Mouse (Mus musculus) hindbrain, postnatal 0 days (tissue): ENCODE measurements around the gene Ccdc141. TPM values are rescaled to one million over a fixed set of nuclear protein-coding genes. Genes with fewer than 3 reads are reported as not detected.
A peak's percentile ranks its signal among the peaks of the same experiment; 100 is the strongest.

Experiments
- ATAC-seq: fragments of 200-750 bp; cut with Nextera tagmentation; 2 replicates; pipeline ENCODE4 v1.8.0; 2017; ENCODE audit warnings: mild to moderate bottlenecking, moderate TSS enrichment, moderate library complexity
- DNase-seq: peaks from one replicate; pipeline ENCODE4 v3.0.0-alpha.2; 2015; ENCODE audit warnings: low spot score
- H3K27ac ChIP-seq: fragments of 300-500 bp; sonication (generic); 2 replicates; pipeline ENCODE4 v1.5.1; 2014; ENCODE audit warnings: mild to moderate bottlenecking
- H3K27me3 ChIP-seq: fragments of 300-500 bp; sonication (generic); 2 replicates; pipeline ENCODE4 v1.6.1; 2014; ENCODE audit warnings: low read length, mixed read lengths; ENCODE audit not compliant: insufficient read depth
- H3K36me3 ChIP-seq: fragments of 300-500 bp; sonication (generic); 2 replicates; pipeline ENCODE4 v1.6.1; 2014; ENCODE audit warnings: low read length, mixed read lengths; ENCODE audit not compliant: insufficient read depth
- H3K4me1 ChIP-seq: fragments of 300-500 bp; sonication (generic); 2 replicates; pipeline ENCODE4 v1.6.1; 2014; ENCODE audit warnings: antibody characterized with exemption, low read length, mixed read lengths; ENCODE audit not compliant: insufficient read depth
- H3K4me2 ChIP-seq: fragments of 300-500 bp; sonication (generic); 2 replicates; pipeline ENCODE4 v1.6.1; 2014; ENCODE audit warnings: low read depth, mild to moderate bottlenecking, low read length, moderate library complexity, mixed read lengths
- H3K4me3 ChIP-seq: fragments of 300-500 bp; sonication (generic); 2 replicates; pipeline ENCODE4 v1.5.1; 2014; ENCODE audit warnings: low read length
- H3K9ac ChIP-seq: fragments of 300-500 bp; sonication (generic); replicated peaks from 2 replicates; pipeline ENCODE4 v1.6.1; 2014; ENCODE audit warnings: mild to moderate bottlenecking, low read length, moderate library complexity, mixed read lengths
- H3K9me3 ChIP-seq: fragments of 300-500 bp; sonication (generic); 2 replicates; pipeline ENCODE4 v1.6.1; 2016; ENCODE audit warnings: low read length, mixed read lengths
- CTCF ChIP-seq: IDR thresholded peaks from 2 replicates; pipeline ENCODE4 v1.5.1; 2016; ENCODE audit warnings: antibody characterized with exemption, control low read depth, low read depth
- WGBS: fragments of 180-500 bp; shearing (Covaris S2); extraction: QIAGEN DNeasy Blood & Tissue Kit; methylation state at CpG from one replicate; pipeline ENCODE4 v1.1.7; 2014; 5-methylcytosine and 5-hydroxymethylcytosine counted together
- polyA plus RNA-seq: library from polyadenylated mRNA; unstranded; fragments of >200 nt; fragmentation: Nextera tagmentation; extraction: Ambion mirVana; gene quantifications from 2 replicates; pipeline ENCODE4 v1.2.1, GENCODE M21; 2015
- total RNA-seq: library from RNA; depleted of rRNA; stranded (reverse); fragments of >200 nt; gene quantifications from 2 replicates; pipeline ENCODE4 v1.2.3, GENCODE M21; 2014

Ccdc141 gene
- total and polyA plus RNA-seq, 2 experiments from 2014 or later = 10.1 to 20.0 TPM

GRCm38 (mm10) chr2:77061871-77062270, 108.6 kb downstream of the Ccdc141 start:
- peak; percentile 42; the same call in 1 of the 2 replicates for ATAC-seq
- peak; percentile 93 for DNase-seq
- WGBS = 26% methylated on average over 3 of the region's 3 CpGs
- no peak overlapping the region for H3K27ac ChIP-seq
- H3K36me3 ChIP-seq = no peaks in the 10 kb centered on the region
- no peak overlapping the region for H3K4me3 ChIP-seq
- no peaks in the 10 kb centered on the region for H3K27me3 ChIP-seq
- no peaks in the 10 kb centered on the region for H3K9me3 ChIP-seq
- no peaks in the 10 kb centered on the region for H3K4me1 ChIP-seq
- H3K4me2 ChIP-seq = no peak overlapping the region
- TF ChIP-seq CTCF = peak; percentile 82
- H3K9ac ChIP-seq = no peak overlapping the region

GRCm38 (mm10) chr2:77059596-77059995, 110.8 kb downstream of the Ccdc141 start:
- no peak overlapping the region for H3K4me2 ChIP-seq
- H3K27me3 ChIP-seq = no peaks in the 10 kb centered on the region
- no peaks in the 10 kb centered on the region for H3K36me3 ChIP-seq
- H3K9ac ChIP-seq = no peak overlapping the region
- no peak overlapping the region for H3K4me3 ChIP-seq
- no peak overlapping the region for H3K27ac ChIP-seq
- ATAC-seq (no peak), DNase-seq (no peak)
- WGBS = 27% methylated on average over 8 of the region's 8 CpGs
- H3K9me3 ChIP-seq = no peaks in the 10 kb centered on the region
- H3K4me1 ChIP-seq = no peaks in the 10 kb centered on the region; the same call in 1 of the 2 replicates
- TF ChIP-seq CTCF = no peak

- no peaks in the 10 kb centered on the region for H3K27me3 ChIP-seq
- TF ChIP-seq CTCF = no peak
- H3K4me2 ChIP-seq = peak overlapping the region; percentile 38
- DNase-seq = peak; percentile 73
- no peaks in the 10 kb centered on the region; the same call in 1 of the 2 replicates for H3K4me1 ChIP-seq
- no peaks in the 10 kb centered on the region for H3K9me3 ChIP-seq
- H3K9ac ChIP-seq = 0 out of 2 replicates have a peak overlapping the region, but pooled peaks have one; percentile 17
- H3K27ac ChIP-seq = peak overlapping the region; percentile 51; the same call in 1 of the 2 replicates
- H3K36me3 ChIP-seq = no peaks in the 10 kb centered on the region
- no peak overlapping the region for H3K4me3 ChIP-seq
- ATAC-seq = peak; percentile 81
- 18% methylated on average over 11 of the region's 11 CpGs for WGBS
Observed at GRCm38 (mm10) chr2:77056367-77056766, 114.1 kb downstream of the Ccdc141 start.

- Histone ChIP-seq H3K9me3 (no peaks in the 10 kb centered on the region), H3K4me2 (no peak overlapping the region), H3K27me3 (no peaks in the 10 kb centered on the region), H3K9ac (no peak overlapping the region), H3K4me3 (no peak overlapping the region), H3K27ac (no peak overlapping the region), H3K36me3 (no peaks in the 10 kb centered on the region), H3K4me1 (no peaks in the 10 kb centered on the region)
- WGBS = 67% methylated on average over 3 of the region's 3 CpGs
- DNase-seq (no peak), ATAC-seq (no peak)
- TF ChIP-seq CTCF = no peak
Observed at GRCm38 (mm10) chr2:77042912-77043311, 127.5 kb downstream of the Ccdc141 start.

- Histone ChIP-seq H3K27ac (no peak overlapping the region), H3K4me2 (no peak overlapping the region), H3K9me3 (no peaks in the 10 kb centered on the region), H3K4me3 (no peak overlapping the region), H3K9ac (no peak overlapping the region), H3K36me3 (no peaks in the 10 kb centered on the region), H3K27me3 (no peaks in the 10 kb centered on the region), H3K4me1 (no peaks in the 10 kb centered on the region)
- no peak for ATAC-seq
- no peak for DNase-seq
- 81% methylated on average over 3 of the region's 3 CpGs for WGBS
- TF ChIP-seq CTCF = no peak
Observed at GRCm38 (mm10) chr2:77039683-77040082, 130.8 kb downstream of the Ccdc141 start.

- 86% methylated on average over 4 of the region's 4 CpGs for WGBS
- H3K4me3 ChIP-seq = no peak overlapping the region
- no peaks in the 10 kb centered on the region for H3K27me3 ChIP-seq
- H3K9me3 ChIP-seq = no peaks in the 10 kb centered on the region
- no peak overlapping the region for H3K9ac ChIP-seq
- no peak for TF ChIP-seq CTCF
- no peak for ATAC-seq
- DNase-seq = no peak
- H3K4me2 ChIP-seq = no peak overlapping the region
- H3K27ac ChIP-seq = no peak overlapping the region
- H3K4me1 ChIP-seq = no peaks in the 10 kb centered on the region
- H3K36me3 ChIP-seq = no peaks in the 10 kb centered on the region
Observed at GRCm38 (mm10) chr2:77039281-77039680, 131.2 kb downstream of the Ccdc141 start.

- no peaks in the 10 kb centered on the region for H3K36me3 ChIP-seq
- no peak for ATAC-seq
- no peak overlapping the region for H3K27ac ChIP-seq
- no peak overlapping the region for H3K4me2 ChIP-seq
- no peaks in the 10 kb centered on the region for H3K4me1 ChIP-seq
- TF ChIP-seq CTCF = no peak
- no peak overlapping the region for H3K4me3 ChIP-seq
- H3K9ac ChIP-seq = no peak overlapping the region
- H3K9me3 ChIP-seq = no peaks in the 10 kb centered on the region
- 87% methylated on average over 10 of the region's 10 CpGs for WGBS
- no peak for DNase-seq
- no peaks in the 10 kb centered on the region for H3K27me3 ChIP-seq
Observed at GRCm38 (mm10) chr2:77037211-77037610, 133.2 kb downstream of the Ccdc141 start.
